13 mouse cellular contexts compared by ENCODE assay signal in genomic region chr15:12093961-12094566, GRCm38 (mm10). TPM values are rescaled to one million over a fixed set of nuclear protein-coding genes. Genes with fewer than 3 reads are reported as not detected.
DNase-seq lines count a peak whose midpoint lies in the region; ATAC-seq and TF ChIP-seq lines count a peak whose summit lies in the region.
"Had no signal": no experiment of that assay in that cellular context is flagged by ENCODE, and none has a peak within 500 bp of the region (broad histone marks: within the 10 kb centered on the region; RNA-seq: fewer than 3 reads in every experiment).

No protein-coding gene starts in this region.

- ATAC-seq in embryonic facial prominence, embryonic 14.5 days (ENCODE audit: low read depth): no peak
- ATAC-seq in forebrain, embryonic 14.5 days: peak; percentile 4; the same call in 1 of the 2 replicates
- peak; percentile 19 for ATAC-seq in hindbrain, embryonic 16.5 days
- ATAC-seq in midbrain, postnatal 0 days (ENCODE audit: low FRiP score): peak; percentile 2; the same call in 1 of the 2 replicates

- H3K4me1 ChIP-seq in embryonic facial prominence, embryonic 14.5 days (ENCODE audit: control insufficient read depth, insufficient read depth, low read length): 0 out of 2 replicates have a peak, but pooled peaks cover 5% of the 10 kb centered on the region
- H3K4me1 ChIP-seq in embryonic facial prominence, embryonic 10.5 days: no peaks in the 10 kb centered on the region
- peaks cover 3% of the 10 kb centered on the region; the same call in 1 of the 2 replicates for H3K4me1 ChIP-seq in forebrain, embryonic 14.5 days (ENCODE audit: control insufficient read depth, insufficient read depth, low read length)
- H3K4me1 ChIP-seq in hindbrain, embryonic 16.5 days (ENCODE audit: control insufficient read depth, insufficient read depth, low read depth, low read length): peaks cover 13% of the 10 kb centered on the region
- H3K4me1 ChIP-seq in midbrain, postnatal 0 days (ENCODE audit: insufficient read depth, low read length): peaks cover 12% of the 10 kb centered on the region; the same call in 1 of the 2 replicates

- WGBS in embryonic facial prominence, embryonic 14.5 days: 91% methylated on average over 4 of the region's 4 CpGs
- WGBS in embryonic facial prominence, embryonic 10.5 days: 93% methylated on average over 4 of the region's 4 CpGs
- WGBS in forebrain, embryonic 14.5 days: 85% methylated on average over 4 of the region's 4 CpGs
- WGBS in hindbrain, embryonic 16.5 days: 43% methylated on average over 4 of the region's 4 CpGs
- WGBS in midbrain, postnatal 0 days: 35% methylated on average over 4 of the region's 4 CpGs

- H3K4me2 ChIP-seq in embryonic facial prominence, embryonic 14.5 days (ENCODE audit: low read depth, low read length): no peak overlapping the region
- no peak overlapping the region for H3K4me2 ChIP-seq in forebrain, embryonic 14.5 days (ENCODE audit: low read length)
- H3K4me2 ChIP-seq in hindbrain, embryonic 16.5 days (ENCODE audit: low read length): peak overlapping the region; percentile 36; the same call in 1 of the 2 replicates
- no peak overlapping the region; the same call in 1 of the 2 replicates for H3K4me2 ChIP-seq in midbrain, postnatal 0 days (ENCODE audit: low read depth, low read length, poor library complexity, severe bottlenecking)

- H3K36me3 ChIP-seq in embryonic facial prominence, embryonic 14.5 days (ENCODE audit: control insufficient read depth, insufficient read depth, low read length): no peaks in the 10 kb centered on the region
- H3K36me3 ChIP-seq in embryonic facial prominence, embryonic 10.5 days (replicated peaks): no peaks in the 10 kb centered on the region
- H3K36me3 ChIP-seq in forebrain, embryonic 14.5 days (ENCODE audit: control insufficient read depth, insufficient read depth, low read length): no peaks in the 10 kb centered on the region
- no peaks in the 10 kb centered on the region for H3K36me3 ChIP-seq in hindbrain, embryonic 16.5 days (ENCODE audit: control insufficient read depth, insufficient read depth, low read length)
- no peaks in the 10 kb centered on the region for H3K36me3 ChIP-seq in midbrain, postnatal 0 days (ENCODE audit: insufficient read depth, low read length)

- no peak for DNase-seq in embryonic facial prominence, embryonic 14.5 days (ENCODE audit: low spot score)
- no peak for DNase-seq in embryonic facial prominence, embryonic 10.5 days (ENCODE audit: low spot score)
- no peak for DNase-seq in forebrain, embryonic 14.5 days (ENCODE audit: low spot score)
- no peak for DNase-seq in midbrain, postnatal 0 days (ENCODE audit: low spot score)
- DNase-seq in gastrocnemius, adult 8-10 months (ENCODE audit: low spot score in 2 of 2): no peak
- DNase-seq in right cerebral cortex, postnatal 14 days: no peak
- DNase-seq in gastrocnemius, postnatal 10 days: no peak
- DNase-seq: cerebellum, adult 18-20 months; heart, adult 2 months; kidney, adult 2 months; thymus, adult 2 months had no signal

- no peak overlapping the region for H3K4me3 ChIP-seq in embryonic facial prominence, embryonic 14.5 days (ENCODE audit: low read depth, low read length)
- no peak overlapping the region for H3K4me3 ChIP-seq in embryonic facial prominence, embryonic 10.5 days
- no peak overlapping the region for H3K4me3 ChIP-seq in forebrain, embryonic 14.5 days (ENCODE audit: low read depth, low read length)
- H3K4me3 ChIP-seq in hindbrain, embryonic 16.5 days (ENCODE audit: low read length): no peak overlapping the region
- no peak overlapping the region for H3K4me3 ChIP-seq in midbrain, postnatal 0 days (ENCODE audit: low read depth, low read length)
- H3K4me3 ChIP-seq: heart, adult 2 months had no signal

- H3K27me3 ChIP-seq in embryonic facial prominence, embryonic 14.5 days (replicated peaks; ENCODE audit: control insufficient read depth, insufficient read depth, low read length): no peaks in the 10 kb centered on the region
- H3K27me3 ChIP-seq in embryonic facial prominence, embryonic 10.5 days (replicated peaks; ENCODE audit: low read depth, poor library complexity, severe bottlenecking): no peaks in the 10 kb centered on the region
- no peaks in the 10 kb centered on the region for H3K27me3 ChIP-seq in forebrain, embryonic 14.5 days (replicated peaks; ENCODE audit: control insufficient read depth, insufficient read depth, low read length)
- H3K27me3 ChIP-seq in hindbrain, embryonic 16.5 days (replicated peaks; ENCODE audit: control insufficient read depth, insufficient read depth, low read length): no peaks in the 10 kb centered on the region
- H3K27me3 ChIP-seq in midbrain, postnatal 0 days (ENCODE audit: insufficient read depth, low read length): no peaks in the 10 kb centered on the region
- H3K27me3 ChIP-seq: CH12.LX had no signal

- peak overlapping the region; percentile 36; the same call in 1 of the 2 replicates for H3K27ac ChIP-seq in embryonic facial prominence, embryonic 14.5 days (replicated peaks; ENCODE audit: low read depth, low read length)
- no peak overlapping the region for H3K27ac ChIP-seq in embryonic facial prominence, embryonic 10.5 days (replicated peaks)
- H3K27ac ChIP-seq in forebrain, embryonic 14.5 days (ENCODE audit: low read depth, low read length): peak overlapping the region; percentile 68
- H3K27ac ChIP-seq in hindbrain, embryonic 16.5 days (ENCODE audit: low read depth, low read length): peak overlapping the region; percentile 86
- peak overlapping the region; percentile 92 for H3K27ac ChIP-seq in midbrain, postnatal 0 days (ENCODE audit: low read depth, low read length)
- H3K27ac ChIP-seq: heart, adult 2 months had no signal

- H3K9me3 ChIP-seq in embryonic facial prominence, embryonic 14.5 days (ENCODE audit: control insufficient read depth, low read length): peaks cover 10% of the 10 kb centered on the region; the same call in 1 of the 2 replicates
- peaks cover 9% of the 10 kb centered on the region; the same call in 1 of the 2 replicates for H3K9me3 ChIP-seq in embryonic facial prominence, embryonic 10.5 days
- no peaks in the 10 kb centered on the region; the same call in 1 of the 2 replicates for H3K9me3 ChIP-seq in forebrain, embryonic 14.5 days (replicated peaks; ENCODE audit: control insufficient read depth, low read length)
- no peaks in the 10 kb centered on the region for H3K9me3 ChIP-seq in hindbrain, embryonic 16.5 days (ENCODE audit: control insufficient read depth, low read length)
- no peaks in the 10 kb centered on the region for H3K9me3 ChIP-seq in midbrain, postnatal 0 days (ENCODE audit: low read length)

- H3K9ac ChIP-seq in embryonic facial prominence, embryonic 14.5 days (ENCODE audit: low read depth, low read length): no peak overlapping the region
- no peak overlapping the region for H3K9ac ChIP-seq in forebrain, embryonic 14.5 days (ENCODE audit: low read length)
- no peak overlapping the region for H3K9ac ChIP-seq in hindbrain, embryonic 16.5 days (ENCODE audit: low read depth, low read length)
- no peak overlapping the region for H3K9ac ChIP-seq in midbrain, postnatal 0 days (replicated peaks; ENCODE audit: low read length, poor library complexity, severe bottlenecking)

- TF ChIP-seq CTCF in midbrain, postnatal 0 days (IDR thresholded peaks at IDR 0.05): no peak

RNA-seq across cellular contexts. Expression of gene Zfr, which starts 23.6 kb away (rescaled TPM):
- 138 and 161 TPM in 2 replicates for polyA plus RNA-seq in embryonic facial prominence, embryonic 14.5 days (2014; fragmentation: Nextera tagmentation; extraction: Ambion mirVana)
- 137 and 144 TPM in 2 replicates for polyA plus RNA-seq in embryonic facial prominence, embryonic 10.5 days (2016; fragmentation: Nextera tagmentation; extraction: Ambion mirVana)
- polyA plus RNA-seq in forebrain, embryonic 14.5 days (2014; fragmentation: Nextera tagmentation; extraction: Ambion mirVana): 169 and 182 TPM in 2 replicates
- polyA plus RNA-seq in hindbrain, embryonic 16.5 days (2015; fragmentation: Nextera tagmentation; extraction: Ambion mirVana): 162 and 168 TPM in 2 replicates
- total RNA-seq in midbrain, postnatal 0 days (2014; rRNA removed): 245 and 300 TPM in 2 replicates
- 198 and 212 TPM in 2 replicates for polyA plus RNA-seq in midbrain, postnatal 0 days (2015; fragmentation: Nextera tagmentation; extraction: Ambion mirVana)
- 10 to 100 TPM; 59.0 to 80.1 (median 65.6) TPM for total RNA-seq in gastrocnemius, adult 8-10 months (2022)
- 10 to 100 TPM; 72.3 to 89.0 TPM for total RNA-seq in gastrocnemius, postnatal 10 days (2021)
